Mouse (Mus musculus) G1E-ER4 (cell line): ENCODE data around the gene Fto. TPM values are rescaled to one million over a fixed set of nuclear protein-coding genes. Genes with fewer than 3 reads are reported as not detected.

Source experiments
- GATA1 ChIP-seq: IDR thresholded peaks from one replicate; pipeline ENCODE4 v1.8.0; 2012; ENCODE audit warnings: low read length, inconsistent platforms
- polyA plus RNA-seq: library from polyadenylated mRNA; stranded (reverse); fragments of >175 nt; gene quantifications from 2 replicates; pipeline ENCODE4 v1.2.3, GENCODE M21; 2012

The Fto gene
- polyA plus RNA-seq, 1 experiment: 9.6 TPM

GRCm38 (mm10) chr8:91617772-91618171 lies 304.4 kb downstream of the Fto start:
- TF ChIP-seq GATA1: no peak

GRCm38 (mm10) chr8:91622757-91623156 lies 309.4 kb downstream of the Fto start:
- TF ChIP-seq GATA1: no peak

DNA sequence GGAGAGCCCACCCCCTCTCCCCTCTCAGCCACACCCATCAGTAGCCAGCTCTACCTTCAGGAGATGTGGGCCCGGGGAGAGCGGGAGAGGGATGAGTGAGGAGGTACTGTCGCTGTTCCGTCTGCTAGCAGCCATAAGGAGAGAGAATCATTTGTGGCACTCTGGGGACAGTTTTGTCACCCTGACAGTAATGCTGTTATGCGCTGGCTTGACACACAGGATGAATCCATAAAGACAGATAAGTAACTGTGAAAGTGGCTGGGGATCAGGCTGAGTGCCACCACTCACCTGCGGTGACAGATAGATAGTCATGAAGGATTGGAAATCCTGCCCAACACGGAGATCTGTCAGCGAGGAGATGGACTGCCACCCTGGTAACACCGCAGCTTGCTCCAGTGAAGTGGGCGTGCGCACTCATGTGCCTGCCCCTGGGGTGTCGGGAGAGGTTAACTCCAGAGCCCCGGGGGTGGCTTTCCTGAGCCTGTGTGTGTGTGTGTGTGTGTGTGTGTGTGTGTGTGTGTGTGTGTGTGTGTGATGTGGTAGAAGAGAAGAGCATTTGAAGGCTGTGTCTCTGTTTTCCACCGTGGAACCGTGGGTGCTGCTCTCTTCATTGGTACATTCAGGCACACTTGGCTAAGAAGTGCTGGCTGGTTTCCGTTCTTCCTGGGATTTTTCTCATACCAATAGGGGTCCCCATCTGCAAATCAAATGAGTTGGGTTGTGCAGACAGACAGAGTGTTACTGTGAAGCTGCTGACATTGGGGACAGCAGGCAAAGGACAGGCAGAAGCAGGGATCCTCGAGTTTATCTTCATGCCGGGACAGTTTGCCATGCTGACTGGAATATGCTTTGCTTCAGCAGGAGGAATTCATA lies 312.6 kb downstream of the Fto start:
- TF ChIP-seq GATA1: no peak

- no peak for TF ChIP-seq GATA1
Observed at GRCm38 (mm10) chr8:91629594-91629993, 316.3 kb downstream of the Fto start.

GRCm38 (mm10) chr8:91630320-91631033 lies 317.2 kb downstream of the Fto start:
- TF ChIP-seq GATA1: no peak

GRCm38 (mm10) chr8:91632411-91632810 lies 319.1 kb downstream of the Fto start:
- no peak for TF ChIP-seq GATA1

- no peak for TF ChIP-seq GATA1
Observed at GRCm38 (mm10) chr8:91635406-91635805, 322.1 kb downstream of the Fto start.

GRCm38 (mm10) chr8:91636887-91637286 lies 323.6 kb downstream of the Fto start:
- TF ChIP-seq GATA1: no peak

GRCm38 (mm10) chr8:91637684-91638083 lies 324.4 kb downstream of the Fto start:
- TF ChIP-seq GATA1: no peak

DNA sequence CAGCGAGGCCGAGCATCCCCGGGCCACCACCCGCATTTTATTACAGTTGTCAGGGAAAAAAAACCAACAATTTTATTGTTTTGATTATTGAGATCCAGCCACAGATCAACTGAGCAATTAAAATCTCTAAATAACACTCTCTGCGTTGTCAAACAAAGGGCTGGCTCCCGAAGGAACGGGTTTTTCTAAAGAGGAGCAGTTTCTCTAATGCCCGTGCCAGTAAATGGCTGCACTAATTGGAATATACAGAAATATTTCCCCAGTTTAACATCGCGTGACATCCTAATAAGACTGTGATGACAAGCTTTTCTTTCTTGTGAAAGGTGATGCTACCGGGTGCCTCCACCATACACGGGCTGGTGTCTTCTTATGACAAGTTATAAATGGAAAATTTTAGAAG lies 324.9 kb downstream of the Fto start:
- TF ChIP-seq GATA1: no peak

- TF ChIP-seq GATA1: no peak
Observed at GRCm38 (mm10) chr8:91640471-91640870, 327.1 kb downstream of the Fto start.

GRCm38 (mm10) chr8:91645484-91645883 lies 332.2 kb downstream of the Fto start:
- TF ChIP-seq GATA1: no peak

DNA sequence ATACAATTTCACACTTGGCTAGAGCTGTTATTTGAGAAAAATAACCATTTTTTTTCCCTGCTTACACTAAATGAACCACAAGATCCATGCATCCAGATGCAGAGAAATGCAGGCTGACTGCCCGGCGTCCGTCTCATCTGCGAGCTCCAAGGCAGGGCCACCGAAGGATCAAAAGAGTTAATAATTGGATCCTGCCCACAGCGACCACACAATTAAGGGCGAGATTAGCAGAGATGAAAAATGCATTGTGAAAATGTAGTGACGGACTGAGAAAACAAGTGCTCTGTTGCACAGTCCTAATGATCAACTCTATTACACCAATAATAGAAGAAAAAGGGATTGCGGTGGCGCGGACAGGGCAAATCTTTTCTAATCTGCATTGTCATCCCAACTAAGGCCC lies 334.6 kb downstream of the Fto start:
- no peak for TF ChIP-seq GATA1

GRCm38 (mm10) chr8:91648776-91649175 lies 335.5 kb downstream of the Fto start:
- no peak for TF ChIP-seq GATA1

GRCm38 (mm10) chr8:91653561-91653960 lies 340.2 kb downstream of the Fto start:
- TF ChIP-seq GATA1: no peak

GRCm38 (mm10) chr8:91657381-91657780 lies 344.1 kb downstream of the Fto start:
- TF ChIP-seq GATA1: no peak

DNA sequence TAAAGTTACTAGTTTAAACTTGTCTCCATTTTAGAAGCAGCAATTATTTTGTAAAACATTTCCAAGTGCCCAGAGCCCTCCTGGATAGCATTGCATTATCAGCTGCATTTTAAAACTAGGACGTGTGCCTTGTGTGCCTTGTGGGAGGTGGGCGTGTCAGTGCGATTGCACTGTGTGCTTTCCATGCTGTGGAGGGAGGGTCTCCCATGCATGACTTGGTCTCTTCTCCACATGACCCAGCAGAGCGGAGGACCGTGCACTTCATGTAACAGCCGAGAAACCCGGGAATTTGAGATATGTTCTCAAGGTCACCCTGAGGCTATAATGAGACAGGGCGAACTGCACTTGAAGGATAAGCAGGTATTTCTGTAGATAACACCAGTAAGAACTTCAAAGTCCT lies 347.6 kb downstream of the Fto start:
- no peak for TF ChIP-seq GATA1
